Mouse (Mus musculus) hindbrain, embryonic 13.5 days (tissue): Measurements from ENCODE around the gene Rpl36a. TPM values are rescaled to one million over a fixed set of nuclear protein-coding genes. Genes with fewer than 3 reads are reported as not detected.

Experiments
- ATAC-seq: fragments of 200-750 bp; cut with Nextera tagmentation; 2 replicates; pipeline ENCODE4 v1.8.0; 2017; ENCODE audit warnings: moderate TSS enrichment; ENCODE audit not compliant: low FRiP score
- H3K27ac ChIP-seq: fragments of 300-500 bp; sonication (generic); 2 replicates; pipeline ENCODE4 v1.5.1; 2015; ENCODE audit warnings: inconsistent platforms, mild to moderate bottlenecking, moderate library complexity
- H3K27me3 ChIP-seq: fragments of 300-500 bp; sonication (generic); 2 replicates; pipeline ENCODE4 v1.6.1; 2015; ENCODE audit warnings: mild to moderate bottlenecking, inconsistent platforms
- H3K36me3 ChIP-seq: fragments of 300-500 bp; sonication (generic); 2 replicates; pipeline ENCODE4 v1.6.1; 2015; ENCODE audit warnings: mild to moderate bottlenecking, inconsistent platforms
- H3K4me1 ChIP-seq: fragments of 300-500 bp; sonication (generic); replicated peaks from 2 replicates; pipeline ENCODE4 v1.6.1; 2015; ENCODE audit warnings: inconsistent platforms
- H3K4me2 ChIP-seq: fragments of 300-500 bp; sonication (generic); 2 replicates; pipeline ENCODE4 v1.6.1; 2015; ENCODE audit warnings: inconsistent platforms, mild to moderate bottlenecking, moderate library complexity
- H3K4me3 ChIP-seq: fragments of 300-500 bp; sonication (generic); 2 replicates; pipeline ENCODE4 v1.5.1; 2015; ENCODE audit warnings: mild to moderate bottlenecking, inconsistent platforms
- H3K9ac ChIP-seq: fragments of 300-500 bp; sonication (generic); 2 replicates; pipeline ENCODE4 v1.6.1; 2015; ENCODE audit warnings: mild to moderate bottlenecking, inconsistent platforms
- H3K9me3 ChIP-seq: fragments of 300-500 bp; sonication (generic); 2 replicates; pipeline ENCODE4 v1.6.1; 2016; ENCODE audit warnings: inconsistent platforms
- WGBS: fragments of 180-500 bp; shearing (Covaris S2); methylation state at CpG from one replicate; pipeline ENCODE4 v1.1.7; 2015; 5-methylcytosine and 5-hydroxymethylcytosine counted together
- polyA plus RNA-seq: library from polyadenylated mRNA; unstranded; fragments of >200 nt; fragmentation: Nextera tagmentation; extraction: Ambion mirVana; gene quantifications from 2 replicates; pipeline ENCODE4 v1.2.1, GENCODE M21; 2015

Rpl36a gene
- polyA plus RNA-seq, 1 experiment from 2014 or later = 238 TPM

DNA sequence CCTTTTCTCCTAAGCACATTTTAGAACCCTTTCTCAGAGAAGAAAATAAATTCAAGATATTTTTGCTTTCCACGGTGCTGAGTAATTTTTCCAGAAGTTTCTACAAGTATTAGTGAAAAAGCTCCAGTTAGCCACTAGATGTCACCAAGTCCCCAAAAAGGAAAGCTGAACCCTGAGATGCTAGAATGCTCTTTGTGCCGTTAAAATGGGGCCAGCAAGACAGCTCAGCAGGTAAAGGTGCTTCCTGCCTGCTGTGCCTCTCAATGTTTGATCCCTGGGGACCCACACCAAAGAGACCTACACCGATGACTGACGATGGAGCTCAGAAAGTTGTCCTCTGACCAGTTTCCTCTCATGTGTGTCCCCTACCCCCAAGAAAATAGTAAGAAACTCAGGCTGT, 24.0 kb downstream of the Rpl36a start:
- ATAC-seq = no peak
- 37% methylated on average over 4 of the region's 4 CpGs for WGBS
- Histone ChIP-seq H3K4me2 (no peak overlapping the region), H3K9me3 (no peaks in the 10 kb centered on the region), H3K9ac (no peak overlapping the region), H3K4me1 (no peaks in the 10 kb centered on the region), H3K36me3 (no peaks in the 10 kb centered on the region), H3K4me3 (no peak overlapping the region), H3K27ac (no peak overlapping the region), H3K27me3 (no peaks in the 10 kb centered on the region)

- Histone ChIP-seq H3K36me3 (no peaks in the 10 kb centered on the region), H3K9me3 (no peaks in the 10 kb centered on the region), H3K27me3 (no peaks in the 10 kb centered on the region), H3K4me2 (no peak overlapping the region), H3K4me1 (no peaks in the 10 kb centered on the region), H3K9ac (no peak overlapping the region), H3K27ac (no peak overlapping the region), H3K4me3 (no peak overlapping the region)
- ATAC-seq = no peak
- 89% methylated on average over 4 of the region's 4 CpGs for WGBS
Measured at GRCm38 (mm10) chrX:134610984-134611383, 25.5 kb downstream of the Rpl36a start.

GRCm38 (mm10) chrX:134612285-134612959, 27.0 kb downstream of the Rpl36a start:
- H3K9ac ChIP-seq = peak overlapping the region; percentile 55
- WGBS = 17% methylated on average over 15 of the region's 15 CpGs
- H3K4me2 ChIP-seq = peak overlapping the region; percentile 53
- peak overlapping the region; percentile 30 for H3K4me3 ChIP-seq
- H3K9me3 ChIP-seq = no peaks in the 10 kb centered on the region
- no peaks in the 10 kb centered on the region for H3K4me1 ChIP-seq
- H3K36me3 ChIP-seq = no peaks in the 10 kb centered on the region
- H3K27ac ChIP-seq = peak overlapping the region; percentile 88
- peak; percentile 87 for ATAC-seq
- H3K27me3 ChIP-seq = no peaks in the 10 kb centered on the region

- no peak for ATAC-seq
- Histone ChIP-seq H3K4me1 (no peaks in the 10 kb centered on the region), H3K9me3 (no peaks in the 10 kb centered on the region), H3K27me3 (no peaks in the 10 kb centered on the region), H3K4me3 (no peak overlapping the region), H3K27ac (no peak overlapping the region), H3K9ac (no peak overlapping the region), H3K36me3 (no peaks in the 10 kb centered on the region), H3K4me2 (no peak overlapping the region)
- 70% methylated on average over 2 of the region's 2 CpGs for whole genome bisulfite sequencing
Measured at GRCm38 (mm10) chrX:134614306-134614705, 28.9 kb downstream of the Rpl36a start.

GRCm38 (mm10) chrX:134619695-134620094, 34.2 kb downstream of the Rpl36a start:
- Histone ChIP-seq H3K27ac (peak overlapping the region; percentile 81), H3K9me3 (no peaks in the 10 kb centered on the region), H3K9ac (no peak overlapping the region), H3K36me3 (no peaks in the 10 kb centered on the region), H3K4me3 (no peak overlapping the region), H3K4me1 (0 out of 2 replicates have a peak, but pooled peaks cover 6% of the 10 kb centered on the region), H3K4me2 (no peak overlapping the region), H3K27me3 (0 out of 2 replicates have a peak, but pooled peaks cover 3% of the 10 kb centered on the region)
- 34% methylated on average over 9 of the region's 9 CpGs for WGBS
- ATAC-seq = peak; percentile 57; the same call in 1 of the 2 replicates

DNA sequence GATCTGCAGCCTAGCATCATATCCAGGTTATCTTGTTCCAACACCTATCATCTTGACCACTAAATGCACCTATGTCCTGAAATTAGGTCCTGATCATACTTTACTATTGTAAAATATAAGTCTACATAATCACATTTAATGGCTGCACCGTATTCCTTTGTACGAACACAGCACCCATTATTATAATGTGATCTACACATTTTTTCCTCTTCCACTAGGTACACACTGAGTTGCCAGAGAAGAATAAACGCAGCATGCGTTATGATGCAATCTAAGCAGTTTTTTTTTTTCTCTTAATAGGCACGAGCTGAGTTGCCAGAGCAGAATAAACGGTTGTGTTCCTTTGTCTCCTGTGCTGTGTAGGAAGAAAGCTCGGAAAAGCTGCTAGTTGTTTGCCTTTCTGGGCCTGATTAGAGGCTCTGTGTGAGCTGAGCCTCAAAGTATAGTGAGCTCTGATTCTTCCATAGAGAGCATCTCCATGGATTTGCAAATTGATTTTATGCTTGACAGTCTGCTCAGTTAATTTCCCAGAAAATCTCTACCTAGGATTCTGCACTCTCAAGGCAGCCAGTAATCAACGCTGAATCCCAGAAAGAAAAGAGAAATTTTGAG, 34.9 kb downstream of the Rpl36a start:
- ATAC-seq = peak; percentile 75
- H3K4me3 ChIP-seq = no peak overlapping the region
- H3K27me3 ChIP-seq = 0 out of 2 replicates have a peak, but pooled peaks cover 3% of the 10 kb centered on the region
- H3K27ac ChIP-seq = peak overlapping the region; percentile 81
- H3K4me1 ChIP-seq = 0 out of 2 replicates have a peak, but pooled peaks cover 6% of the 10 kb centered on the region
- no peak overlapping the region for H3K4me2 ChIP-seq
- no peak overlapping the region for H3K9ac ChIP-seq
- WGBS = 24% methylated on average over 8 of the region's 8 CpGs
- no peaks in the 10 kb centered on the region for H3K9me3 ChIP-seq
- H3K36me3 ChIP-seq = no peaks in the 10 kb centered on the region

GRCm38 (mm10) chrX:134621685-134622084, 36.2 kb downstream of the Rpl36a start:
- H3K27ac ChIP-seq = no peak overlapping the region
- WGBS = 85% methylated on average over 3 of the region's 3 CpGs
- H3K9me3 ChIP-seq = no peaks in the 10 kb centered on the region
- H3K9ac ChIP-seq = no peak overlapping the region
- H3K36me3 ChIP-seq = no peaks in the 10 kb centered on the region
- H3K4me1 ChIP-seq = 0 out of 2 replicates have a peak, but pooled peaks cover 6% of the 10 kb centered on the region
- 0 out of 2 replicates have a peak, but pooled peaks cover 3% of the 10 kb centered on the region for H3K27me3 ChIP-seq
- no peak overlapping the region for H3K4me2 ChIP-seq
- ATAC-seq = no peak
- no peak overlapping the region for H3K4me3 ChIP-seq

DNA sequence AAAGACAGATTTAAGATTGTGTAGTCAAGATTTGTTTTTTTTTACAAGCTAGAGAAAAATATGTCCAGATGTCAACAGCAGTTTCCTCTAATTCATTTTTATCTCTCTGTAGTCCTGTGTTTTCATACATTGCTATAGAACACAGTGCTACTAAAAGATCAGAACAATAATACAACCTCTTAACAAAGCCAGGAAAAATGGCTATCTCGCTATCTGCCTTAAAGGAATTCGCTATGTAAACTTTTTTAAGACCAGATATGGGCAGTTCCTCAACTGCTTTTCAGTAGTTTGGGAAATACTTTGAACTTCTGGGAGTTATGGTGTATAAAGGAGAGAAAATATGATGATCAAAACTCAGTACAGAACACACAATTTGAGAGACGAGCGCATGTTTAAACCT, 37.9 kb downstream of the Rpl36a start:
- no peak overlapping the region for H3K4me3 ChIP-seq
- 0 out of 2 replicates have a peak, but pooled peaks cover 3% of the 10 kb centered on the region for H3K27me3 ChIP-seq
- H3K9ac ChIP-seq = no peak overlapping the region
- H3K4me2 ChIP-seq = no peak overlapping the region
- H3K4me1 ChIP-seq = 0 out of 2 replicates have a peak, but pooled peaks cover 6% of the 10 kb centered on the region
- H3K9me3 ChIP-seq = no peaks in the 10 kb centered on the region
- H3K27ac ChIP-seq = no peak overlapping the region
- 92% methylated on average over 4 of the region's 4 CpGs for WGBS
- H3K36me3 ChIP-seq = no peaks in the 10 kb centered on the region
- no peak for ATAC-seq

GRCm38 (mm10) chrX:134628200-134628599, 42.7 kb downstream of the Rpl36a start:
- ATAC-seq = no peak
- 91% methylated on average over 2 of the region's 2 CpGs for WGBS
- H3K9ac ChIP-seq = no peak overlapping the region
- no peaks in the 10 kb centered on the region for H3K4me1 ChIP-seq
- no peak overlapping the region for H3K4me2 ChIP-seq
- 0 out of 2 replicates have a peak, but pooled peaks cover 3% of the 10 kb centered on the region for H3K27me3 ChIP-seq
- H3K9me3 ChIP-seq = no peaks in the 10 kb centered on the region
- no peaks in the 10 kb centered on the region for H3K36me3 ChIP-seq
- H3K4me3 ChIP-seq = no peak overlapping the region
- H3K27ac ChIP-seq = no peak overlapping the region

DNA sequence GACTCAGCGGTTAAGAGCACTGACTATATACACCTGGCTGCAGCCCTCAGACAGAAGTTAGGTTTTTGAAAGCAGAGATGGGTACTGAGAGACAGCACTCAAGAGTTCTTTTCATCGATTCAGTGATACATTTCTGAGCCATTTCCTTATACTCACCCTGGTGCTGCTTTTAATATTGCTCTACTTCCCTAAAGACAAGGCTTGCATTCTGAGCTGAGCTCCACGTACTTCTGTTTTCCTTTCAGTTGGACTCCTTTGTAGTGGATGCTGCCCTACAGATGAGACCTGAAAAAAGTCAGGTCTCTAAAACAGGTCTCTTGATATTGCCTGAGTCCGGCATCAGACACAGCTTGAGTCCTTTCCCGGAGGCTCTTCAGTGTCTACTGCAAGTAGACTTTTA, 47.3 kb downstream of the Rpl36a start:
- no peak for ATAC-seq
- H3K27ac ChIP-seq = no peak overlapping the region
- H3K9ac ChIP-seq = no peak overlapping the region
- H3K9me3 ChIP-seq = no peaks in the 10 kb centered on the region
- no peak overlapping the region for H3K4me2 ChIP-seq
- H3K36me3 ChIP-seq = no peaks in the 10 kb centered on the region
- H3K4me1 ChIP-seq = no peaks in the 10 kb centered on the region
- H3K4me3 ChIP-seq = no peak overlapping the region
- H3K27me3 ChIP-seq = no peaks in the 10 kb centered on the region
- 95% methylated on average over 5 of the region's 5 CpGs for WGBS

GRCm38 (mm10) chrX:134635111-134635510, 49.7 kb downstream of the Rpl36a start:
- Histone ChIP-seq H3K9ac (no peak overlapping the region), H3K4me1 (no peaks in the 10 kb centered on the region), H3K27me3 (no peaks in the 10 kb centered on the region), H3K36me3 (no peaks in the 10 kb centered on the region), H3K9me3 (no peaks in the 10 kb centered on the region), H3K27ac (no peak overlapping the region), H3K4me2 (no peak overlapping the region), H3K4me3 (no peak overlapping the region)
- ATAC-seq = no peak
- 50% methylated on average over 3 of the region's 3 CpGs for WGBS

DNA sequence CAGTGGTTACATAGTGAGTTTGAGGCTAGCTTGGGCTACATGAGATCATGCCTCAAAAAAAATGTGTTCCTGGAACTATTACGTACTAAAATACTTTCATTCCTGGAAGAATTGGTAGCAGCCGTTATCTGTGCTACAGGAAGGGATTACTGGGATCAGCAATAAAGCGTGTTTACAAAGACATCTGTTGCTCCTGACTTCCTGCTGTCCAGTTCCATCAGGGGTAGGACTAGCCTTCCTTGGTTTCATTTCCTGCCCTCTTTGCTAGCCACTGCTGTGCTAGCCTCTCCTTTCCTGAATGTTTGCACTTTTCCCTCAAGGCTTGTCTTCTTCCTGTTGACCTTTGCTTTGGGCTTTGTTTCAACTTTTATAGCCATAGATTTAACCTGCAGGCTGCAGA, 50.4 kb downstream of the Rpl36a start:
- no peak overlapping the region for H3K4me2 ChIP-seq
- H3K9ac ChIP-seq = no peak overlapping the region
- no peaks in the 10 kb centered on the region for H3K4me1 ChIP-seq
- H3K36me3 ChIP-seq = no peaks in the 10 kb centered on the region
- no peak overlapping the region for H3K27ac ChIP-seq
- no peak overlapping the region for H3K4me3 ChIP-seq
- no peaks in the 10 kb centered on the region for H3K9me3 ChIP-seq
- H3K27me3 ChIP-seq = no peaks in the 10 kb centered on the region
- ATAC-seq = no peak
- WGBS = 84% methylated on average over 3 of the region's 3 CpGs
